Mouse (Mus musculus) cerebellum, adult 9-10 months (tissue): ENCODE results near the gene Nfatc2ip.

Experiments
- DNase-seq: peaks from one replicate; pipeline ENCODE4 v3.0.0; 2022

Nfatc2ip gene

GRCm38 (mm10) chr7:126396298-126397119 is at the start of gene Nfatc2ip:
Gene Nfatc2ip, minus strand, starts transcription at chr7:126396737.
- peak; percentile 100 for DNase-seq

GRCm38 (mm10) chr7:126446217-126446616 is 49.7 kb upstream of the Nfatc2ip start:
- DNase-seq: no peak

- no peak for DNase-seq
Observed at GRCm38 (mm10) chr7:126445104-126445815, 48.7 kb upstream of the Nfatc2ip start.

GRCm38 (mm10) chr7:126444536-126444935 is 48.0 kb upstream of the Nfatc2ip start:
- no peak for DNase-seq

GRCm38 (mm10) chr7:126443997-126444396 is 47.5 kb upstream of the Nfatc2ip start:
- no peak for DNase-seq

- DNase-seq: no peak
Observed at GRCm38 (mm10) chr7:126440134-126440533, 43.6 kb upstream of the Nfatc2ip start.

- peak; percentile 47 for DNase-seq
Observed at GRCm38 (mm10) chr7:126436851-126437250, 40.3 kb upstream of the Nfatc2ip start.

- DNase-seq: no peak
Observed at GRCm38 (mm10) chr7:126435801-126436200, 39.3 kb upstream of the Nfatc2ip start.

GRCm38 (mm10) chr7:126434726-126435125 is 38.2 kb upstream of the Nfatc2ip start:
- DNase-seq: no peak

GRCm38 (mm10) chr7:126430167-126430566 is 33.6 kb upstream of the Nfatc2ip start:
- no peak for DNase-seq

GRCm38 (mm10) chr7:126429503-126429898 is 33.0 kb upstream of the Nfatc2ip start:
- no peak for DNase-seq

- DNase-seq: peak; percentile 97
Observed at GRCm38 (mm10) chr7:126428631-126429502, 32.3 kb upstream of the Nfatc2ip start, which contains the start of gene Rabep2. Gene Rabep2, plus strand, starts transcription at chr7:126428759.

- no peak for DNase-seq
Observed at GRCm38 (mm10) chr7:126428154-126428553, 31.6 kb upstream of the Nfatc2ip start.

GRCm38 (mm10) chr7:126427323-126427860 is 30.9 kb upstream of the Nfatc2ip start:
- peak; percentile 27 for DNase-seq

- no peak for DNase-seq
Observed at GRCm38 (mm10) chr7:126424161-126424560, 27.6 kb upstream of the Nfatc2ip start.

GRCm38 (mm10) chr7:126421756-126422155 is 25.2 kb upstream of the Nfatc2ip start:
- DNase-seq: no peak

- no peak for DNase-seq
Observed at GRCm38 (mm10) chr7:126418496-126418895, 22.0 kb upstream of the Nfatc2ip start.

GRCm38 (mm10) chr7:126417606-126418005 is 21.1 kb upstream of the Nfatc2ip start:
- DNase-seq: no peak

- DNase-seq: no peak
Observed at GRCm38 (mm10) chr7:126417045-126417444, 20.5 kb upstream of the Nfatc2ip start.

GRCm38 (mm10) chr7:126416615-126417014 is 20.1 kb upstream of the Nfatc2ip start:
- no peak for DNase-seq

GRCm38 (mm10) chr7:126414725-126415124 is 18.2 kb upstream of the Nfatc2ip start, which contains the start of gene Cd19:
Gene Cd19, minus strand, starts transcription at chr7:126414889.
- DNase-seq: no peak

- DNase-seq: no peak
Observed at GRCm38 (mm10) chr7:126411061-126411460, 14.5 kb upstream of the Nfatc2ip start.

- DNase-seq: no peak
Observed at GRCm38 (mm10) chr7:126408686-126409085, 12.1 kb upstream of the Nfatc2ip start.
